ENCODE assay signal across 20 mouse cellular contexts in the genomic region with DNA sequence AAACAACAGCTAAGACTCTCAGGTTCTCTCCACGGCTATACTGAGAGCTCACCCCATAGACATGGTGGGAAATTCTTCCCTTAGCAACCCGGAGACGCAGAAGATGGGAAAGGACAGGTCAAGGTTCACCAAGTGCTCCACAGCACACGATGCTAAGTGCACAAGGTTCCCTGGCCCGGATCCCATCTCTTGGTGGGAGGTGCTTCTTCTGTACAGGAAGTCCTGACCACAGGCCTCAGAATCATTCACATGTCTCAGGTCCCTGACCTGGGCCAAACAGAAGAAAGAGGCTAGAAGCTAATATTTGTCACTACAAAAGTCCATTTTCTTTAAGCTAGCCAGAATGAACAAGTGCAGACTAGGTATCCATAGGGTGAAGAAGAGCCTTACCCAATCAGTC.
DNase-seq lines count a peak whose midpoint lies in the region; ATAC-seq lines count a peak whose summit lies in the region.
"Had no signal": no experiment of that assay in that cellular context is flagged by ENCODE, and none has a peak within 500 bp of the region (broad histone marks: within the 10 kb centered on the region; RNA-seq: fewer than 3 reads in every experiment).

No protein-coding gene starts in this region.

- H3K9ac ChIP-seq in kidney, embryonic 14.5 days (ENCODE audit: low read depth, low read length), result no peak overlapping the region
- H3K9ac ChIP-seq in midbrain, embryonic 13.5 days (replicated peaks), result no peak overlapping the region
- H3K9ac ChIP-seq: embryonic facial prominence, embryonic 13.5 days; forebrain, embryonic 12.5 days; heart, embryonic 15.5 days; hindbrain, embryonic 15.5 days had no signal

- no peak for ATAC-seq in kidney, embryonic 14.5 days (ENCODE audit: low FRiP score, low TSS enrichment)
- no peak for ATAC-seq in midbrain, embryonic 13.5 days
- ATAC-seq: activated CD4-positive, CD25-positive, alpha-beta regulatory T cell, adult 4 months; forebrain, embryonic 16.5 days; Patski had no signal

- peaks cover 8% of the 10 kb centered on the region for H3K9me3 ChIP-seq in kidney, embryonic 14.5 days (ENCODE audit: control insufficient read depth, low read length)
- H3K9me3 ChIP-seq in midbrain, embryonic 13.5 days, result peaks cover 10% of the 10 kb centered on the region; the same call in 1 of the 2 replicates
- H3K9me3 ChIP-seq: embryonic facial prominence, embryonic 13.5 days; hindbrain, embryonic 15.5 days had no signal

- H3K36me3 ChIP-seq in kidney, embryonic 14.5 days (ENCODE audit: control insufficient read depth, insufficient read depth, low read length), result no peaks in the 10 kb centered on the region
- no peaks in the 10 kb centered on the region for H3K36me3 ChIP-seq in midbrain, embryonic 13.5 days
- H3K36me3 ChIP-seq: embryonic facial prominence, embryonic 13.5 days; forebrain, embryonic 12.5 days; heart, embryonic 15.5 days; hindbrain, embryonic 15.5 days had no signal

- H3K4me3 ChIP-seq in kidney, embryonic 14.5 days (ENCODE audit: low read length), result no peak overlapping the region
- no peak overlapping the region for H3K4me3 ChIP-seq in midbrain, embryonic 13.5 days (replicated peaks)
- H3K4me3 ChIP-seq: embryonic facial prominence, embryonic 13.5 days; forebrain, embryonic 12.5 days; heart, adult 2 months; heart, embryonic 15.5 days; hindbrain, embryonic 15.5 days had no signal

- H3K4me2 ChIP-seq in kidney, embryonic 14.5 days (replicated peaks; ENCODE audit: low read depth, low read length), result no peak overlapping the region
- no peak overlapping the region for H3K4me2 ChIP-seq in midbrain, embryonic 13.5 days (replicated peaks)
- H3K4me2 ChIP-seq: embryonic facial prominence, embryonic 13.5 days; forebrain, embryonic 12.5 days; heart, embryonic 11.5 days; heart, embryonic 15.5 days; hindbrain, embryonic 15.5 days had no signal

- no peaks in the 10 kb centered on the region for H3K27me3 ChIP-seq in kidney, embryonic 14.5 days (ENCODE audit: control insufficient read depth, insufficient read depth, low read length)
- no peaks in the 10 kb centered on the region for H3K27me3 ChIP-seq in midbrain, embryonic 13.5 days
- H3K27me3 ChIP-seq: embryonic facial prominence, embryonic 13.5 days; forebrain, embryonic 12.5 days; heart, embryonic 15.5 days; hindbrain, embryonic 15.5 days had no signal

- H3K27ac ChIP-seq in kidney, embryonic 14.5 days (ENCODE audit: low read depth, low read length), result no peak overlapping the region
- H3K27ac ChIP-seq in midbrain, embryonic 13.5 days, result no peak overlapping the region
- H3K27ac ChIP-seq: embryonic facial prominence, embryonic 13.5 days; forebrain, embryonic 12.5 days; heart, adult 2 months; heart, embryonic 15.5 days; hindbrain, embryonic 15.5 days had no signal

- intact Hi-C loops in gastrocnemius, postnatal 14 days (cut with DNase I; ENCODE audit: low total_unique reads), result no loop called here

- peak; percentile 42 for DNase-seq in kidney, adult 11 months
- DNase-seq in 3T3-L1 (ENCODE audit: low read depth, low spot score), result peak; percentile 6
- DNase-seq in kidney, adult 9 months, result peak; percentile 75
- peak; percentile 81 to 86 for DNase-seq in kidney, postnatal 36 days
- DNase-seq in gastrocnemius, postnatal 14 days, result no peak
- DNase-seq: adrenal gland, postnatal 14 days; cerebellum, adult 11-12 months; cerebellum, adult 9-10 months; gastrocnemius, postnatal 10 days; heart, adult 2 months had no signal

- 78% methylated on average over 5 of the region's 5 CpGs for WGBS in kidney, embryonic 14.5 days
- 83% methylated on average over 5 of the region's 5 CpGs for WGBS in midbrain, embryonic 13.5 days

- H3K4me1 ChIP-seq in kidney, embryonic 14.5 days (ENCODE audit: control insufficient read depth, insufficient read depth, low read length), result peaks cover 10% of the 10 kb centered on the region; the same call in 1 of the 2 replicates
- H3K4me1 ChIP-seq in midbrain, embryonic 13.5 days (replicated peaks), result peaks cover 7% of the 10 kb centered on the region; the same call in 1 of the 2 replicates
- H3K4me1 ChIP-seq: embryonic facial prominence, embryonic 13.5 days; heart, embryonic 15.5 days; hindbrain, embryonic 15.5 days had no signal
